Mouse (Mus musculus) embryonic fibroblast, embryonic 13.5 days (primary cell): Measurements from ENCODE around the gene Slc37a4.

Source experiments
- CTCF ChIP-seq: IDR thresholded peaks from 2 replicates; pipeline ENCODE4 v1.5.1; 2011; ENCODE audit warnings: mild to moderate bottlenecking, control low read depth, low read length, moderate library complexity, borderline replicate concordance; ENCODE audit not compliant: insufficient read depth
- POLR2A ChIP-seq: IDR thresholded peaks from 2 replicates; pipeline ENCODE4 v1.6.1; 2011; ENCODE audit warnings: low read depth, mild to moderate bottlenecking, control low read depth, low read length, moderate library complexity

GRCm38 (mm10) chr9:44378153-44378730 is 18.4 kb upstream of the Slc37a4 start:
- TF ChIP-seq CTCF (no peak), POLR2A (no peak; the same call in 1 of the 2 replicates)
